Mouse (Mus musculus) heart, adult 11 months (tissue): ENCODE measurements around the gene Gm17693.
"Not testable (repeated sequence)": the region's sequence is repeated elsewhere in the genome, so short reads cannot be mapped to it uniquely, and the experiment has no call there.

Experiments
- DNase-seq: peaks from one replicate; pipeline ENCODE4 v3.0.0; 2022

Gene Gm17693

GRCm38 (mm10) chrX:125705144-125705543 is at the start of gene Gm17693:
Gene Gm17693 (plus strand): TSS chrX:125705444.
- not testable (repeated sequence) for DNase-seq
